Mouse (Mus musculus) stomach, postnatal 0 days (tissue): ENCODE measurements around the gene Serpine1.

Source experiments
- CTCF ChIP-seq: IDR thresholded peaks from 2 replicates; pipeline ENCODE4 v1.5.1; 2016; ENCODE audit warnings: antibody characterized with exemption, low read depth, mild to moderate bottlenecking, moderate library complexity
- EP300 ChIP-seq: optimal IDR thresholded peaks from 2 replicates; pipeline ENCODE3; 2016; ENCODE audit warnings: antibody characterized with exemption

GRCm38 (mm10) chr5:137121280-137121679 is 49.2 kb upstream of the Serpine1 start:
- TF ChIP-seq CTCF (no peak), EP300 (no peak)
